Mouse (Mus musculus) urinary bladder, adult 2 months (tissue): ENCODE results near the gene Clec4n. TPM values are rescaled to one million over a fixed set of nuclear protein-coding genes. Genes with fewer than 3 reads are reported as not detected.
"Not testable (repeated sequence)": the region's sequence is repeated elsewhere in the genome, so short reads cannot be mapped to it uniquely, and the experiment has no call there.

Source experiments
- DNase-seq: peaks from one replicate; pipeline ENCODE4 v3.0.0; 2022; ENCODE audit warnings: low spot score
- polyA plus RNA-seq: library from polyadenylated mRNA; depleted of rRNA; stranded (reverse); fragments of >200 nt; gene quantifications from 2 replicates; pipeline ENCODE4 v1.2.3, GENCODE M21; 2012; rRNA removed

The Clec4n gene
- polyA plus RNA-seq = 3.9 and 5.2 TPM in 2 replicates

- DNase-seq = no peak
These were observed at the start of gene Clec4n for GRCm38 (mm10) chr6:123229644-123230043. TSS of gene Clec4n (plus strand) at chr6:123229843.

DNA sequence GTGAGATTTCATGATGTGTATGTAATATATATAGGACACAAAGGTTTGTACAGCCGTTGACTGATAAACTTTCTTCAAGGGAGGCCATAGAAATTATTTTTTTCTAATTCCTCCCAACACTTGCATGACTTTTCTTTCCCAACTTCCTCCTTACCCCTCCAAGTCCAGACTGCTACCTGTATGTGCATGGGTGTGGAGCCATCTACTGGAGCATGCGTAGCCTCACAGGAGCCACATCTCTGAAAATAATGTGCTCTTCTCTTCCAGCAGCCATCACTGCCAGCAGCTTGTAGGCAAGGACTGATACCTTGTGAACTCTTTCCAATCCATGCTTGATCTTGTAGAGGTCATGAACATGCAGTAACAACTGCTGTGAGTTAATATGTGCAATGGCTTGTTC is 44.8 kb upstream of the Clec4n start:
- not testable (repeated sequence) for DNase-seq

DNA sequence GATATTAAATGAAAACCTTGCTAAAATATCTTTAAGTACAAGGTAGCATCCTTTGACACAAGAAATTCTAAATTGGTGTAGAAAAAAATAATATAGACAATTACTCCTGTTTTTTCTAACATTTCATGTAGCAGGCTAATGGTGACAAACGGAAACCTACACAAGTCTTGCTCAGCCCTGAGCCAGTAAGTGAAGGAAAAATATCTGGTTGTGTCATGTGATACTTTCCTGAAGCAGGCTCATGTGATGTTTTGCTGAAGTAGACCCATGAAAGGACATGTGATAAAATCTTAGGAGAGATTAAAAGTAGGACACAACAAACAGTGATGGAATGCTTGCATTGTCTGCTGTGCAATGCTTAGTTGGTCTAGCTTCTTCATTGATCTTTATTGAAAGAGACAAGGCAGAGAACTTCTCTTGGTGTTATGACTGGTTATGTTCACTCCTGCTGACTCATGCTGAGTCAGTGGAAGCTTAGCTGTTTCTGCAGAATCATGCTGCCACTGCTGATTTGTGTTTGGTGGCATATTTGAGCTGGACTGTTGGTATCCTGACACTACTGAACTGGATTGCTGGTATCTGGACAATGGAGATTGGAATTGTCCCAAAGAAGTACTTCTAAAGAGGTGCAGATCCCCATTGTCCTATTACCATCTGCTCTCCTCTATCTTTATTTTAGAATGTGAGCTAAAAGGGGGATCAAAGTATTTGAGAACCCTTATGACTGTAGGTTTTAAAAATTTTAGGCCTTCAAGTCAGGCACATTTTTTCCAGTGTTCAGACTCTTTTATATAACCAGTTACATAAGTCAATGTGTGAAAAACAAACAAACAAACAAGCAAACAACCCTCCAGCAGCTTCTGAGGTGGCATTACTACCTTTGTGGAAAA is 22.2 kb upstream of the Clec4n start:
- DNase-seq = no peak

DNA sequence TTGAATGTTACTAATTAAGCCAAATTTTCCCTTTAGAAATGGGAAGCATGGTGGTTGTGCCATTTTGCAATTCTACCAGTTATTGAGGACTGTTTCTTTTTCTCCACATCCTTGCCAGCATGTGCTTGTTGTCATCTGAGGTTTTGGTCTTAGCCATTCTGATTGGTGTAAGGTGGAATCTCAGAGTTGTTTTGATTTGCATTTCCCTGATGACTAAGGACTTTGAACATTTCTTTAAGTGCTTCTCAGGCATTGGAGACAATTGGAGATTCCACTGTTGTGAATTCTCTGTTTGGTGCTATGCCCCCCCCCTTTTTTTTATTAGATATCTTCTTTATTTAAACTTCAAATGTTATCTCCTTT is 21.6 kb upstream of the Clec4n start:
- DNase-seq = not testable (repeated sequence)

GRCm38 (mm10) chr6:123211726-123212125 is 17.9 kb upstream of the Clec4n start:
- no peak for DNase-seq

DNA sequence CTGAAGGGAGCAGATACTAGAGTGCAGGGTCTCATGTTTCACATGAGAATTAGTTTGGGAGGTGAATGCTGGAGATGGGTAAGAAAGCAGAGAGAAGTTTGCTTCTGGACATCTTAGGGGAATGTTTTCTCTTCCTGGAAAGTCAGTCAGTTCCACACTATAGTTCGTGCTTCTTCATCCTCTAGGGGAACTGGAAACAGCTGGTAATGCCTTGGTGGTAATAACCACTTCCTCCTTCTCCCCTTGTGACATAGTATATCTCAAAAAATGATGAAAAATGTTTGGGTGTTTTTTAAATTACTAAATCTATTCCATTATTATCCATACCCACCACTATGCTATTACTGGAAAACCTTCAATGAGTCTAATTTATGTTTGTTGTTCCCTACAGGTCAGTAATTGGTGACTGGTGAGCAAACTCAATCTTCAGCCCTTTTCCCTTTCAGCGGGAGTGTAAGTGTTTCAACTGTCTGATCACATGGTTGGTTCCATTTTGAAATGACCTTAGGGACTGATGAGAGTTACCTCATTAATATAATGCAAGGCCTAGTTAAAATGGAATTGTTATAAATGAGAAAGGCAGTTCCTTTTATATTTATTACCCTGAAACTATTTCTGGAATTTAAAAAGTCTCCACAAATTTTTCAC is 2.0 kb upstream of the Clec4n start:
- DNase-seq = no peak

- DNase-seq = no peak
These were observed 1.5 kb downstream of the Clec4n start for GRCm38 (mm10) chr6:123231149-123231548.

DNA sequence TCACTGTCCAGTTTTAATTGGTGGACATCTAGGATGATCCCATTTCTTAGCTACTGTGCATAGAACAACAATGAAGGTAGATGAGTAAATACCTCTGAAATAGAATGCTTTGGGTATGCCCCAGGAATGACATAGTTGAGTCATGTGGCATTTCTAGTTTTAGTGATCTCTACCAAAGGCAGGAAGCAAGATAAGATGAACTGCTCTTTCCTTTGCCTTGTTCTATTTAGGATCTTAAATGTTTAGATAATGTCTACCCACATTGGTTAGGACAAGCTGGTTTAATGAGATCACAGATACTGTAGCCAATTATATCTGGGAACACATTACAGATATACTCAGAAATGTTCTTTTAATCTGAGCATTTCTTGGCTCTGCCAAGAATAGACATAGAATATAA is 7.9 kb downstream of the Clec4n start:
- no peak for DNase-seq

GRCm38 (mm10) chr6:123244201-123244600 is 14.6 kb downstream of the Clec4n start:
- DNase-seq = no peak

GRCm38 (mm10) chr6:123248862-123249261 is 19.2 kb downstream of the Clec4n start:
- DNase-seq = not testable (repeated sequence)

GRCm38 (mm10) chr6:123252735-123253134 is 23.1 kb downstream of the Clec4n start:
- DNase-seq = no peak

GRCm38 (mm10) chr6:123258946-123259345 is 29.3 kb downstream of the Clec4n start:
- no peak for DNase-seq

DNA sequence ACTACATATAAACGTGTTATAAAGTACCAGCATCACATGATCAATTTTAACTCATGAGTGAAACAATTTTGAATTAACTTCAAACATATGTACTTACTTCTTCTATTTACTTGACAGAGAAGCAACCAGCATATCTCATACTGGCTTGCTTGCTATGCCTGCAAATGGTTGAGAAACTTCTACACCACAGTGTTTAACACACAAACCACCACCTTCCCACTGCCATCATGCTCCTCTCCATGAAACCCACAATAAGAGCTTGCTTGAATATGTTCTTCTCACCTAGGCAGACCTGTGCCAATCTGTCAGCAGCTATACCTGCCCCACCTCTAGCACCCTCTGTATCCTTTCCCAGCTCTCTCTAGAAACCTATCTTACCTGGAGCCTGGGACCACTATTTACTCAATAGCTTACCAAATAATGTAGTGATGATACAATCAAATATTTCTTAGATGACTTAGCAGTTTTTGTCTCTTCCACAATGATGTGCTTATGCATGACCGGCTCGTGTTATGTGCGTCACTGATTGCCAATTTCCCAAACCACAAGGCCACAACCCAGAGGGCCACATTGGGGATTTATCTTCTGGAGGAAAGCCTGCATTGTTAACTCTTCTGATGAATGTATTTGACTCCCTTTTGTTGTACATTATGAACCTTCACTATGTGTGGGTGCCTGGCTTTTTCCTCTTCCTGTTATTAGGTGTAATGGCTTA is 30.4 kb downstream of the Clec4n start:
- no peak for DNase-seq

GRCm38 (mm10) chr6:123260868-123261267 is 31.2 kb downstream of the Clec4n start:
- DNase-seq = no peak

GRCm38 (mm10) chr6:123261555-123262161 is 32.0 kb downstream of the Clec4n start, which contains the start of gene Clec4d:
TSS of gene Clec4d (plus strand) at chr6:123262111.
- no peak for DNase-seq

DNA sequence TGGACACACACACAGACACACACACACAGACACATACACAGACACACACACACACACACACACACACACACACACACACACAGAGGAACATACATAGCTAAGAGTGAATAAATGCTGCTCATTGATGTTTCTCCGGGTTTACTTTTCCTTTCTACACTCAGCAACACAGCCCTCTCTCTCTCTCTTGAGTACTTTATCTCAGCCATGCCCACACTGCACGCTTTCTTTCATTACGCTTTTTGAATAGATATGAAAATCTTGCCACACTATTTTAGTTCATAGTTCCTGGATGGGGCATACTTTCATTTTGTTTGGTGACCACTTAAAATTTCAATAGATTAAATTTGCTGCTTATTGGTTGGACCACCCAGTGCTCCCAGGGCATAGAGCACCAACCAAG is 34.6 kb downstream of the Clec4n start:
- no peak for DNase-seq

GRCm38 (mm10) chr6:123265809-123266208 is 36.2 kb downstream of the Clec4n start:
- no peak for DNase-seq

DNA sequence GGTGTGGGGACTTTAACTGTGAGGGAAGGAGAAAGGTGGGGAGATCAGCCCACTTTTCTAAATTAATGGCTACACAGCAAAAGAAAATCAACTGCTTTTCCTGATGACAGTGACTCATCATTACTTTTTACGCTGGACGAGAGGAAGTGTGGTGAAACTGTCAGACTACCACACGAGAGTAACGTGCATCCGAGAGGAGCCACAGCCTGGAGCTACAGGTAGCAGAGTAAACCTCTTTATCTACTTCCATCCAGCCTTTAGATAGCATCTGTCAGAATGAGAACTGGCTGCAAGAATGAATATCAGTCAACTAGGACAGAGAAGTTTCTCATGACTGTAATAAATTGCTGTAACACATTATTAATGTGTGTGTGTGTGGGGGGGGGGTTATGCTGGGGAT is 37.3 kb downstream of the Clec4n start:
- no peak for DNase-seq

DNA sequence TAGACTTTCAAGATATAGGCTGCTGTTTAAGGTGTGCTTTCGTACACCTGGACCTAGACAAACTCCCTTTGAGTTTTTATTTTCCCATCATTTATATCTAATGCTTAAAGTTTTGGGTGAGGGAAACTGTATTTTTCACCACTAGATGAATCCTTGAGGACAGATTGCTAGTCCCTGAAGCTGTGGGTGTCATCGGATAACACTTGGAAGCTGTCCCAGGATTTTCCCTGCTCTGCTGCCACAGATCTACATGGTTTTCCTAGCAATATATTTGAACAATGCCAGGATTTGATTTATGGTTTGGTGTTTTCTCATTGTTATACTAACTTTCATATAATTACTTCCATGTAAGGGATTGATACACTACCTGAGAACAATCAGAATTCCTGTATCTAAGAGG is 49.8 kb downstream of the Clec4n start:
- DNase-seq = no peak

DNA sequence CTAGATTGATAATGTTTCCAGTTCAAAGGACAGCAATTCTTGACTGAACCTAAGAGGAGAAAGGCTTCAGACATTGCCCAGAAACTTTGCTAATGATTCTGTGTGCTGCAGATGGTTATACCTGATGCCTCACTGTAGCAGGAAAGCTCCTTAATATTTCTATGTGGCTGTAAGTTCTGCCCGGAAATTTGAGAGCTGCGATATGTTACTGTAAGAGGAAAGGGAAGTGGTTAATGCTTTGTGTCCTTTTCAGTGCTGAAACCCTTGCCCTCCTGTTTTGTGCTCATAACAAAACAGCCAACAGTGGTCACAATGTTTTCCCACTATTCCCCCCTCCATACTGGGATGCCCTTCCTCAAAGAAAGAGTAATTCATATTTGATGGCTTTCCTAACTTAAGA is 56.7 kb downstream of the Clec4n start:
- DNase-seq = no peak

DNA sequence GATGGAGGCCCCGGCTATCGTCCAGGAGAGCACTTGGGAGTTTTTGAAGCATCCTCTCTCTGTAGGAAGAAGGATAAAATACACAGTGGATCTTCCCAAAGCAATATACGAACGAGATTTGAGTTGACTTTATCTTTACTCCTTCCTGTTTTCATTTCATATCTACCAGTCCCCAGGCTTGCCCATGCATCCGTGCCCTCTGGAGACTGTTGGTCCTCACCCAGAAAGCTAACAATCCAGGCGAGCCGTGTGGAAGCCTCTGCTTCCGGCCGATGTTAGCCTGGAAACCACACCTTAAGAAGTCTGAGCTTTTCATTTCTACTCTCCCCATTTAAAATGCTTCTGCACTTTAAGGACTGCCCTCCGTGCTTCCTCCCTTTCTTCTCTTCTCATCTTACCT is 59.3 kb downstream of the Clec4n start:
- no peak for DNase-seq

DNA sequence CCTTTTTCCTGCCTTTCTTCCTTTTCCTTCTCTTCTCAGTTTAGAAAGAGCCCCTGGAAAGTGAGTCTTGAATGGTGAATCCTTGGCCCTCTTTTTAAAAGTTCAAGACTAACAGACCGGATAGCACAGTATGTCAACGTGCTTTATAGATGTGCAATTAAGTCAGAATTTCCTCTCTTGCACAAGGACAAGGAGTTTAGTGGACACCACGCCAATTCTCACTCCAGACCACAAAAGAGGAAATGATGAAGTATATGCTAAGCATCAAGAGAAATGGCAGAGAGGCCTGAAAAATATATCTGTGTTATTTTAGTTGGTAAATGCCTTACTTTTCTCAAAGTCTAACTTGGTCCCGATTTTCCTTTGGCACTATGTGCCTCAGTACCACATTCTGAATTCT is 60.1 kb downstream of the Clec4n start, which contains the start of gene Clec4e:
Clec4e (minus strand) TSS at position 118 of the 400 bp plus-strand sequence.
- DNase-seq = no peak
